Mouse (Mus musculus) kidney, adult 2 months (tissue): ENCODE results near the gene Gkap1. TPM values are rescaled to one million over a fixed set of nuclear protein-coding genes. Genes with fewer than 3 reads are reported as not detected.

Experiments used
- DNase-seq: peaks from one replicate; pipeline ENCODE4 v3.0.0; 2021
- H3K27ac ChIP-seq: fragments of 200-500 bp; 2 replicates; pipeline ENCODE4 v1.5.1; 2012; ENCODE audit warnings: low read depth, low read length, control low read depth, inconsistent platforms; ENCODE audit not compliant: insufficient read depth
- H3K27me3 ChIP-seq: fragments of 200-500 bp; replicated peaks from 2 replicates; pipeline ENCODE4 v1.6.1; 2012; ENCODE audit warnings: mild to moderate bottlenecking, moderate library complexity, low read length, inconsistent platforms; ENCODE audit not compliant: control insufficient read depth, insufficient read depth
- H3K36me3 ChIP-seq: fragments of 200-500 bp; 2 replicates; pipeline ENCODE4 v1.6.1; 2012; ENCODE audit warnings: mild to moderate bottlenecking, moderate library complexity, low read length, inconsistent platforms; ENCODE audit not compliant: control insufficient read depth, insufficient read depth
- H3K4me1 ChIP-seq: fragments of 200-500 bp; 2 replicates; pipeline ENCODE4 v1.6.1; 2011; ENCODE audit warnings: low read length; ENCODE audit not compliant: control insufficient read depth, insufficient read depth
- H3K4me3 ChIP-seq: fragments of 200-500 bp; 2 replicates; pipeline ENCODE4 v1.5.1; 2011; ENCODE audit warnings: mild to moderate bottlenecking, low read depth, low read length, control low read depth; ENCODE audit not compliant: insufficient read depth
- CTCF ChIP-seq: fragments of 200-500 bp; conservative IDR thresholded peaks from 2 replicates; pipeline ENCODE4 v1.5.1; 2011; ENCODE audit warnings: low read depth, mild to moderate bottlenecking, control low read depth, low read length, moderate library complexity, mixed read lengths; ENCODE audit not compliant: insufficient read depth, insufficient read length
- POLR2A ChIP-seq: fragments of 200-500 bp; IDR thresholded peaks from one replicate; pipeline ENCODE4 v1.6.1; 2011; ENCODE audit warnings: low read depth, low read length, control low read depth
- WGBS: fragments of 180-500 bp; shearing (Covaris S2); methylation state at CpG from one replicate; pipeline ENCODE4 v1.1.7; 2018; 5-methylcytosine and 5-hydroxymethylcytosine counted together
- polyA plus RNA-seq: library from polyadenylated mRNA; depleted of rRNA; stranded (reverse); fragments of >200 nt; gene quantifications from 2 replicates; pipeline ENCODE4 v1.2.3, GENCODE M21; 2012

Gkap1 gene
- polyA plus RNA-seq, 1 experiment: 11.9 TPM

- WGBS: 37% methylated on average over 4 of the region's 4 CpGs
- peak; percentile 88 for DNase-seq
- TF ChIP-seq CTCF: no peak
- no peak for TF ChIP-seq POLR2A
Measured at GRCm38 (mm10) chr13:58283466-58283865, 8.0 kb upstream of the Gkap1 start.

GRCm38 (mm10) chr13:58281936-58282335 is 6.4 kb upstream of the Gkap1 start:
- no peak overlapping the region for H3K4me3 ChIP-seq
- 39% methylated on average over 4 of the region's 4 CpGs for WGBS
- DNase-seq: peak; percentile 82
- no peak overlapping the region for H3K27ac ChIP-seq
- H3K36me3 ChIP-seq: no peaks in the 10 kb centered on the region
- peaks cover 3% of the 10 kb centered on the region; the same call in 1 of the 2 replicates for H3K4me1 ChIP-seq
- TF ChIP-seq POLR2A (no peak), CTCF (no peak)
- no peaks in the 10 kb centered on the region for H3K27me3 ChIP-seq

More at GRCm38 (mm10) chr13:58283466-58283865, 8.0 kb upstream of the Gkap1 start:
- Histone ChIP-seq H3K4me1 (peaks cover 3% of the 10 kb centered on the region; the same call in 1 of the 2 replicates), H3K27me3 (no peaks in the 10 kb centered on the region), H3K4me3 (no peak overlapping the region), H3K27ac (peak overlapping the region; percentile 63; the same call in 1 of the 2 replicates), H3K36me3 (no peaks in the 10 kb centered on the region)

DNA sequence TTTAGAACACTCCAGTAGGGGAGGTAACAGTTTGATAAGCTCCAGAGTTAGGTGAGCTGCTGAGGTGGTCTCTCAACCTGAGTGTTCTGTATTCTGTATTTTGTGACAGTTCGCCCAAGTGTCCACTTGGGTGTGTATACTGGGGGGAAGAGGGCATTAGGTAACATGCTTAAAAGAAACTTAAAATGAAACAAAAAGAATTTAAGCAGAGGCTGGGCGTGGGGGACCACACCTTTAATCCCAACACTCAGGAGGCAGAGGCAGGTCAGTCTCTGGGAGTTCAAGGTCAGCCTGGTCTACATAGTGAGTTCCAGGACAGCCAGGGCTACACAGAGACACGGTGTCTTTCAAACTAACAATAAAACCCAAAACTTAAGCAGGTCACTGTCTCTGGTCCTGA is 5.0 kb upstream of the Gkap1 start:
- no peak overlapping the region for H3K27ac ChIP-seq
- no peaks in the 10 kb centered on the region for H3K27me3 ChIP-seq
- WGBS: 88% methylated on average over 3 of the region's 3 CpGs
- H3K4me3 ChIP-seq: no peak overlapping the region
- no peaks in the 10 kb centered on the region for H3K36me3 ChIP-seq
- DNase-seq: no peak
- TF ChIP-seq POLR2A: no peak
- TF ChIP-seq CTCF: no peak
- peaks cover 3% of the 10 kb centered on the region; the same call in 1 of the 2 replicates for H3K4me1 ChIP-seq

DNA sequence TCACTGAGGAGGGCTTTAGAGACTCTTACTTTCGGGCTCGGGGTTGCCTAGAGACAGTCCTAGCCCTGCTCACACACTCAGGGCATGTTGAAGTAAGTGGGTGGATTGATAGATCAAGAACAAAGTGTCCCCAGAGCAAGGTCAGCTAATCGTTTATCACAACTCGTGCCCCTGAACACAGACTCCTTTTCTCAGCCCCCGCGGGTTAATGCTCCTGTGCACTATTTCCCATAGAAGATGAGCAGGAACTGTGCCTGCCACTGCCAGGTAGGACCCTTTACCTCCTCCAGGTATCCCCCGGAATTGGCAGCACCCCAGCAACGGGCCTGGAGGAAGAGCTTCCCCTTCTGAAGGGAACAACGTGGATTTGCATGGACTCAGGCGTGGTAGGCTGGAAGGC is 757 bp upstream of the Gkap1 start:
- 80% methylated on average over 10 of the region's 10 CpGs for WGBS
- H3K4me3 ChIP-seq: no peak overlapping the region
- DNase-seq: no peak
- peaks cover 5% of the 10 kb centered on the region; the same call in 1 of the 2 replicates for H3K4me1 ChIP-seq
- H3K27ac ChIP-seq: no peak overlapping the region
- TF ChIP-seq POLR2A (no peak), CTCF (no peak)
- no peaks in the 10 kb centered on the region for H3K36me3 ChIP-seq
- no peaks in the 10 kb centered on the region for H3K27me3 ChIP-seq

DNA sequence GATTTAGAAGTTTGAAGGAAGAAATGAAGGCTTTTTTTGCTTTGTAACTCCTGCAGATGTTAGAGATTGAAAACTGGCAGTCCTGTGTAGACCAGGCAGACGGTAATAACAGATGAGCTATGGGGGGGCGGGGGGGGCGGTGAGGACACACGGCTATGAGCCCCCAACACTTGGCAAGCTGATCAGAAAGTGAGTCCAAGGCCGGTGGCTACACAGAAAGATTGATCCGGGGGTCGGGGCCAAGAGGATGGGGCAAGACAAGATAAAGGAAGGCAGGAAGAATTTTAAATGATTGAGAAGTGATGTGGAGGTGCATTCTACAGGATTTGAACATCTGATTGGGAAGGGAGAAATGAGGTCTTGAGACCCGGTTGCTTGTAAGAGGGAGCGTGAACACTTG is 423 bp downstream of the Gkap1 start:
- TF ChIP-seq CTCF (no peak), POLR2A (no peak)

GRCm38 (mm10) chr13:58274259-58274991 is 1.1 kb downstream of the Gkap1 start:
- peak; percentile 80 for DNase-seq
- H3K4me1 ChIP-seq: peaks cover 5% of the 10 kb centered on the region; the same call in 1 of the 2 replicates

More for the DNA sequence above, 423 bp downstream of the Gkap1 start:
- 36% methylated on average over 9 of the region's 9 CpGs for WGBS
- peaks cover 5% of the 10 kb centered on the region; the same call in 1 of the 2 replicates for H3K4me1 ChIP-seq
- H3K27me3 ChIP-seq: no peaks in the 10 kb centered on the region
- H3K36me3 ChIP-seq: no peaks in the 10 kb centered on the region
- H3K27ac ChIP-seq: no peak overlapping the region
- H3K4me3 ChIP-seq: no peak overlapping the region
- DNase-seq: no peak

GRCm38 (mm10) chr13:58273411-58274258 is 1.9 kb downstream of the Gkap1 start:
- DNase-seq: peak; percentile 39
- Histone ChIP-seq H3K27ac (peak overlapping the region; percentile 51), H3K4me1 (peaks cover 5% of the 10 kb centered on the region; the same call in 1 of the 2 replicates), H3K36me3 (no peaks in the 10 kb centered on the region), H3K4me3 (peak overlapping the region; percentile 100), H3K27me3 (no peaks in the 10 kb centered on the region)
- TF ChIP-seq CTCF (no peak), POLR2A (no peak)
- 2% methylated on average over 114 of the region's 115 CpGs for WGBS

More at GRCm38 (mm10) chr13:58274259-58274991, 1.1 kb downstream of the Gkap1 start:
- WGBS: under 1% methylated on average over 84 of the region's 84 CpGs
- no peaks in the 10 kb centered on the region for H3K27me3 ChIP-seq
- TF ChIP-seq POLR2A (no peak), CTCF (no peak)
- peak overlapping the region; percentile 51; the same call in 1 of the 2 replicates for H3K27ac ChIP-seq
- H3K36me3 ChIP-seq: no peaks in the 10 kb centered on the region
- peak overlapping the region; percentile 100 for H3K4me3 ChIP-seq
